Mouse (Mus musculus) NIH3T3 (cell line): ENCODE measurements around the gene Ndufc2.

Experiments used
- DNase-seq: peaks from one replicate; pipeline ENCODE4 v3.0.0-alpha.2; 2012; ENCODE audit warnings: low read depth

Gene Ndufc2

DNA sequence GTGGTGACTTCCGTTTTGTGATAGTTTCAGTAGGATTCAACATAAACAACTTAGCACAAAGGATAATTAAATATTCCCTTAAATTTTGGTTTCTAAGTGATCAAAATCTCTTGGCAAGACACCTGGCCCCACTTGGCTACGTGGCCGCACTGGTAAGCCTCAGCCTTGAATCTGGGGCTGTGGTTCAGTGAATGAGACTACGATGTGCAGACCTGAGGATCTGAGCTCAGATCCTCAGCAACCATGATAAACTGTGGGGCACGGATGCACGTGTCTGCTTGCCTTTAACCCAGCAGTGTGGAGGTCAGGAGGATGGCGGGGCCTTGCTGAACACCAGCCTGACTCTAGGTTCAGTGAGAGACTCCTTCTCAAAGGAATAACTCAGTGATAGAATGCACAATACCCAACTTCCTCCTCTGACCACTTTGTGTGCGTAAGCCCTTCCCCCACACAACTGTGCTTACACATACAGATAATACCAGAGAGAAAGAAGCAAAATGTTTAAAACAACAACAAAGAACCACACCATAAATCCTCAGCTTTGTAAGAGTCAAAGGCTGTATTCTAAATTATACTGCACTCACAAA, 12.1 kb upstream of the Ndufc2 start:
- DNase-seq: no peak

DNA sequence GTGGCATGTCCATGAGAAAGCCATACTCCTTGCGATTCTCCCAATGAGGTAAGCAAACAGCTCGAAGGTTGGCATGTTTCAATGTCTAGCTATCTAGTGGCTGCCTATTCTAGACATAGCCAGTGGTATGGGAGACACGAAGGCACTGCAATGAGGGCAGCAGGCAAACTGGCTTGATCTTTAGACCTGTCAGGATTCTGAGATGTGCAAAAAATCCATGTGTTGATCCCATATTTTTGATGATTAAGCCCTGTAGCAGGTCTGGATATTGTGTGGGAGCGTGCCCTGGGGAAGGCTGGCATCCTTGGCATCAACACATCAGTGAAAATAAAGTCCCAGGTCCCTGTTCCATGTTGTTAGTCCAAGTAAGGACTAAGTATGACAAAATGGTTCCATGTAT, 11.3 kb upstream of the Ndufc2 start:
- no peak for DNase-seq

DNA sequence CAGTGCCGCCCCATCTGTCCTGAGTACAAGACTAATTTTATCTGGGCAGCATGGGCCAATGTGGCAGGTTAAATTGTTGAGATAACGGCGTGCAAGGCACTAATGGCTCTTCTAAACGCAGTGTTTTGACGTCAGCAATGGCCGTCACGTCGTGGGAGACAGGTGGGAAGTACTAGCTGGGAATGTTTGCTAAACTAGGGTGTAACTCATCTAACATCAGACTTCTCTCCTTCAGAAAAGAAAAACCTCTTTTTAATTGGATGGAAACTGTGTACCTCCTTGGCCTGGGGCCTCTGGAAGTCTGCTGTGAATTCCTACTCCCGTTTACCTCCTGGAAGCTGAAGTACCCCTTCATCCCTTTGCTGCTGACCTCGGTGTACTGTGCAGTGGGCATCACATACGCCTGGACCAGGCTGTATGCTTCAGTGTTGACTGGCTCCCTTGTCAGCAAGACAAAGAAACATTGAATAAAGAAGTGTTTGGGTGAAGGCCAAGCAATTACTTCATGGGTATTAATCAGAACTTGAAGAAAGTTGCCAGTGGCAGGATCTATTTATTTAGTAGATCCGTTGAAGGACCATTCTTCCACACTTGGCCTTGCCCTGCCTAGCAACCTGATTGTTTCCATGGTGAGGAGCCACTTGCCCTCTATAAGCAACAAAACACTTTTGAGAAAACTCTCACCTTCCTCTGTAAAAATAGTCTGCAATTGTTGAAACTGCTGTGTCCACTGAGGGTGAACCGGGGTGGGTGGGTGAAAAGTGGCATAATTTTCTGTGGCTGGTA, 8.3 kb upstream of the Ndufc2 start:
- no peak for DNase-seq

DNA sequence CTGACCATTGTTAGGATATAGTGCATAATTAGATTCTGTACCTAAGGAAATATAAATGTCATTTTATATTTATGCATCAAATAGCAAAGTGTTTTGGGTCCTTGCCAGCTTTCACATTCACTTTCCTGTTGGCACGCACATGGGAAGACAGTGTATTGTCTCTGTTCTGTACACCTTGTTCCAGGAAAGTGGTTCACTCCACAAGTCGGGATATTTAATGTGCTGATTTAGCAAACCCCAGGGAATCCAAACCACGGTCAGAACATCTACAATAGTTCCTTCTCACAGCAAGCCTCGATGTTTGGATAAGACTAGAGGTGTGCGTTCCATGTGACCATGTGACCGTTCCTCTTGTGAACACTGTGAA, 7.7 kb upstream of the Ndufc2 start:
- DNase-seq: no peak

DNA sequence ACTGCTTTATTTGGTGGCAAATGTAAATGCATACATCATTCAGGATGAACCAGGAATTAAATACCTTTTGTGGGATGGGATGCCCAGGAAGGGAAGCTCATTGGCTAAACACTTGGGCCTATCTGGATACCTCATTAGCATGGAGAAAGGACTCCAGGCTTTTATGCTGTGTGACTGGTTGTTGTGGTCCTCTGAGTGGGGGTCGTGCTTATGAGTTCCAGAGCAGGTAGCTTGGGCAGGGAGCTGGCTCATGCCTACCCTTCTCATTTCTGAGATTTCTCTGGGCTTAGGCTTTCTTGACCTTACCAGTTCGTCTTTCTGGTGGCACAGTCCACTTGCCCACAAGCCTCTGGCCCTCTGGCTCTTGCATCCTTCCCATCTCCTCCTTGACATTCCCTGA, 5.4 kb upstream of the Ndufc2 start:
- DNase-seq: no peak

DNA sequence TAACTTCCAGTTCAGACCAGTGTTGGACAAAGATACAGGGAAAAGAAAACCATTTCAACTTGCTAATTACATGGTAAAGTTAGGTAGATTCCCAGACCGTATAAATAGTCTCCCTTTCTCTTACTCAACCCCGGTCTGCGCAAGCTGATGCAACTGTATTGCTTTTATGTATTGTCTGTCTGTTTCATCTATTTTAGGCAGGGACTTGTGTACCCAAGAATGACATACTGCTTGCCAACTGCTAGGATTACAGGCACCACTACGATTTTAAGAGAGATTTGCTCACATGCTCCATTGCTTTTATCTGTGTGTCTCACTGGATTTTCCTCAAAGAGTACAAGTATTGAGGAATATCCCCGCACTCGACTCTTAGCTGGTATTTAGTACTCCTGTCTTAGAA, 860 bp upstream of the Ndufc2 start:
- DNase-seq: no peak

DNA sequence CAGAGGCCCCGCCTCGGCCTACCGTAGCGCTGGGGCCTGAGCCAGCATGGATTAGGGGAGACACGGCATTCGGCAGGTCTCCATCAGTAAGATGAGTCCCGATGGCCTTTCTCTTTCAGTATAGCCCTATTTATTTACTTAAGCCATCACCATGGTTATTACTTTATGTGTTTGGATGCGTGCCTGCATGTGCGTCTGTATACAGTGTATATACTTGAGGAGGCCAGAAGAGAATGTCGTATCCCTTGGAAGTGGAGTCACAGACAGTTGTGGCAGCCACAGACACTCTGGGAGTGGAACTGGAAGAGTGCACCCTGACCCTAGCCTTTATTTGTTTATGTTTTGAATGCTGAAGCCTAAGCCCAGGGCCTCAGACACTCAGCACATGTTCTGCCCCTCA, 7.3 kb downstream of the Ndufc2 start:
- DNase-seq: no peak

DNA sequence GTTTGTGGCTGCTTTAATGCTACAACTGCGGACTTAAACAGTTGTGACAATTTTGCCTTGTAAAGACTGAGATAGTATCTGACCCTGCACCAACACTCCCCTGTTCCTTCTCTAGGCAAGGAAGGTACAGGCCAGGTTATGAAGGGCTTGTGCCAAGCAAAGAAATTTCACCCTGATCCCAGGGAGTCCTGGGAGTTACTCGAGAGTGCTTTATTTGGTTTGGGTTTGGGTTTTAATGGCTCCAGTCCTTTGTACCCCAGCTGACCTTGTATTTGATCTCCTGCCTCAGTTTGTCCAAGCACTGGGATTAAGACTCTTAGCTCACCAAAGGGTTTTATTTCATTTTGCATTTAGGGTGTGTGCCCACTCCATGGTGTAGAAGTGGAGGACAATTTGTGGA, 11.3 kb downstream of the Ndufc2 start:
- no peak for DNase-seq

DNA sequence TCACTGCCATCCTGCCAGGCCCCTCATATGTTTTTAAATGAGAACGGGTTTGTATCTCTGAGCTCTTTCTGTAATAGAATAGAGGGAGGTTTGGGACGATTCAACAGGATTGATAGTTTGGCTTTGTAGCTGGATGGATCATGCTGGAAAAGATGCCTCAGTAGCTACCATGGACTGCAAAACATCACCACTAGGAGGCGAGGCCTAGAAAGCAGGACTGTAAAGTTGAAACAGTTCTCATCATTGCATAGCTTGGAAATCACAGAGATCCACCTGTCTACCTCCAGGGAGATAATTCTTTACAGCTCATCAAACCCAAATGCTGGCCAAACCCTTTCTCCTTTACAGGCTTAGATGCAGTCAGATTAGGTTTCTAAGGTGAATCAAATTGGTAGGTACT, 11.8 kb downstream of the Ndufc2 start:
- peak; percentile 11 for DNase-seq

DNA sequence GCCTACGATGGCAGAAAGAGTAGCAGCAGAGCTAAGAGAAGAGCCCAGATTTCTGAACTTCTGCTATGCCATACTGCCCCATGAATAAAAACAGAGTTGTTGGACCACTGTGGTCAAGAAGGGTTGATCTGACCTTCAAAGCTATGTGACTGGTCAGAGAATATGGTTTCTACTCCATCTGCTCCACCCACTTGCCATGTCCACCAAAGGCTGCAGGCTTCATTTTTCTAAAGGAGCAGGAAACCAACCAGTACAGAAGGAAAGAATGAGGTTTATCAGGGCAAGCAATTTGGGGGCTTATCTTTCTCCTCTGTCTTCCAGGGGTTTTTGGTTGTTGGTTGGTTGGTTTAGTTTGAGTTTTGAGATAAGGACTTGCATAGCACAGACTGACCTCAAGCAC, 14.2 kb downstream of the Ndufc2 start:
- no peak for DNase-seq

DNA sequence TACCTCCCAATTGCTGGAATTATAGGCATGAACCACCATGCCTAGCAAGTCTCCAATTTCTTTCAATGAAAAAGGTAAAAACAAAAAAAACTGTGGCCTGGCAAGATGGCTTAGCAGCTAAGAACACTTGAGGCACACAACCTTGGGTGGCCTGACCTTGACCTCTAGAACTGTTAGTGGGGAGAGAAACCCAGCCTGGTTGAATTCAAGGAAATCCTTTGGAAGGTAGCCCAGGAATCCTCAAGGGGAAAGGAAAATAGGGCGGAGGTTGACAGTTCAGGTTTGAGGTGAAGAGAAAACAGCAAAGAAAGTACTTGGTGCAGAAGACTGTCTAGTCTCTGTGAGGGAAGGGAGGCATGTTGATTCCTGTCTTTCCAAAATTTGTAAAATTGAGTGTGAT, 14.6 kb downstream of the Ndufc2 start:
- DNase-seq: no peak

DNA sequence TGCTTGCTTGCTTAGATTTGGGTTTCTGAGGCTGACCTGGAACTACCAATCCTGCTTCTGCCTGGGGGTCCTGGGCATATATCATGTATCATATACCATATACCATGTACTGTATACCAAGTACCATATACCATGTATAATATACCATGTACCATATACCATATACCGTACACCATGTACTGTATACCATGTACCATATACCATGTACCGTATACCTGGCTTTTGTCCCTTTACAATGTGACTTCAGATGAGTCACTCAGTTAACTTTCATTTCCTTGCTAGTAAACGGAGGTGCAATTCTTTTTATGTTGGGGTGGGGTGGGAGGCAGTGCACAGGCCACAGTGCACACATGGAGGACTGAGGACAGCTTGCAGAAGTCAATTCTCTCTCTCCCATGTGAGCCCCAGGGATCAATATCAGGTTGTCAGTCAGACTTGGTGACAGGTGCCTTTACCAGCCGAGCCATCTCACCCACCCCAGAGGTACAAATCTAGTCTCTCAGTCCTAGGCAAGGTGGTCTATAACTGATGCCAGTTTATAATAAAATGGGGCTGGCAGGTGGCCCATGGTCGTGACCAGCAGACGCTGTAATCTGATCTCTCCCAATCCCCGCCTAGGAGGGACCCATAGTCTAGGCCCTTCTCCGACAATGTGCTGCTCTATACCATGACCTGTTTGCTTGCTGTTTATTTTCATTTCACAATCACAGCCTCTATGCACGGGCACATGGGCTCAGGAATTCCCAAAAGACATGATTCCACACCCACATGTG, 15.3 kb downstream of the Ndufc2 start:
- DNase-seq: no peak

DNA sequence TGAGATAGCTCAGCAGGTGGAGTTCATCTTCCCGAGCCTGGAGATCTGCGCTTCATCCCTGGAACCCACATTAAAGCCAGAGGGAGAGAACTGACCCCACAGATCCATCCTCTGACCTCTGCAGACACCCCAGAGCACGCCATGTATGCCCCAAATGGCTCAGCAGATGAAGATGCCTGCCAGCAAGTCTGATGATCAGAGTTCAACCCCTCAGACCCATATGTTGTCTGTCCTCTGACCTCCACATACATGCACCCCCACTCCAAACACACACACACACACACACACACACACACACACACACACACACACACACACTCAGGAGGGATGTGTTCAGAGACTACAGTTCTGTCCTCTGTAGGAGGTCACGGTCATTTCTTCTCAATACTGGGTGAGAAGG, 16.7 kb downstream of the Ndufc2 start:
- no peak for DNase-seq

DNA sequence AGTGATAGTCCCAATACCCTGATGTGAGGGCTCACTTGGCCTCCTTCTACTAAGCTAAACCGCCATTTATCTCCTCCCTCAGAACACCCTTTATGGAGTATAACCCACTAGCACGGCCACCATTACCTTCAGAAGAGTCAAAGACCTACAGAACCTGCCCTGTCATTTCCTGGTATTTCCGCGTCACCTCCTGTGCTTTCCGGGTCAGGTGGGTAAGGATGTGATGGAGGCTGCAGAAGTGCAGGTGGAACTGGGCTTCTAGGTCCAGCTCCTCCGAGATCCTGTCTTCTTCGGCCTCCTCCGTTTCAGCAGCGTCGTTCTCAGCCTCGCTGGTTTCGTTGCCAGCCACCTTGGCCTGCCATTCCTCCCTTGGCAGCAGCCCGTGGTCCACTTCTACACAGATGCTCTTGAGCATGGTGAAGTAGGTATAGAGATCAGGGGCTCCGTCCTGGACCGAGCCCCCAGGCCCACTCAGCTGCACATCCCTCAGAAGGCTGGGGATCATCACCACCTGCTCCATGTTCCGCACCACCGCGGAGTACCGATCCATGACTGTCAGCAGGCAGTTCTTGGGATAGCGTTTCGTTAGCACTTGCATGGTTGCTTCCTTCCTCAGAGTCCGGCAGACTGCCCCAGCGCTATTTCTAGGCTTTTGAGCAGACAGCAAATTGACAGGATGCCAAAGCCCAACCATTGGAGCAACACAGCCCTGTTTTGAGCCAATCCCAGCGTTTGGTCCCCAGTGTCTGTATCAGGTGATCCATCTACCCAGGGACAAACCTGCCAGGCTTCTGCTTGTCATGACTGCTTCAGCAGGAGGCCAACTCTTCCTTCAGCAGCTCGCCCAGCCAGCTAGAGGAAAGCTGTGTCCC, 17.3 kb downstream of the Ndufc2 start, which contains the start of gene Thrsp:
Thrsp (minus strand) TSS at position 825 of the 872 bp plus-strand sequence.
- no peak for DNase-seq

DNA sequence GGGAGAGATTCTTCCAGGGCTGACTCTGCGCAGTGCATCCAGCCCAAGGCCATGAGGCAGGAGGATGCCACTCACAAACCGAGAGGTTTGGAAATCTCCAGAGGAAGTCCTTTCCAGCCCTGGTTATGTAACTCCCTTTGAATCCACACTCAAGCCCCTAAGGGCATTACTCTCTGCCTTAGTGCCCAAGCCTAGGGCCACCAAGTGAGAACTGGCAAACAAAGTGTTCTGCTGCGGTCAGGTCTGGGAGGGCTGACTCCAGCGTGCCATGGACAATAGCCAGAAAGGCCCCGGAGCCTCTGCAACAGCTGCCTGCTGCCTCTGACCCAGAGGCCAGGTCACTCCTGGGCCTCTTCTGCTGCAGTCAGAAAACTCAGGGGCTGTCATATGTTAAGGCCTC, 18.9 kb downstream of the Ndufc2 start:
- DNase-seq: no peak

DNA sequence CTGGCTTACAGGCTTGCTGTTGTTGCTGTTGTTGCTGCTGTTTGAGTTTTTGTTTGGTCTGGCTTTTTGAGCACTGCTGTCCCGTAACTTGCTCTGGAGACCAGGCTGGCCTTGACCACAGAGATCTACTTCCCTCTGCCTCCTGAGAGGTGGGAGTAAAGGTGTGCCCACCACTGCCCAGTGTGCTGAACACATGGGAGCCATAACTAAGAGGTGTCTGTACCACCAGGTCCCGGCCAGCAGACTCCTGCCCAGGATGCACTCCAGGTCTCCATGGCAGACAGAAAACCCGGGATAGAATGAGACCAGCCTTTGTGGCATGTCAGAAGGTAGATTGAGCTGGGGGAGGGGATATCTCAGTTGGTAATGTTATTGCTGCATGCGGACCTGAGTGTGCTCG, 19.4 kb downstream of the Ndufc2 start:
- no peak for DNase-seq

DNA sequence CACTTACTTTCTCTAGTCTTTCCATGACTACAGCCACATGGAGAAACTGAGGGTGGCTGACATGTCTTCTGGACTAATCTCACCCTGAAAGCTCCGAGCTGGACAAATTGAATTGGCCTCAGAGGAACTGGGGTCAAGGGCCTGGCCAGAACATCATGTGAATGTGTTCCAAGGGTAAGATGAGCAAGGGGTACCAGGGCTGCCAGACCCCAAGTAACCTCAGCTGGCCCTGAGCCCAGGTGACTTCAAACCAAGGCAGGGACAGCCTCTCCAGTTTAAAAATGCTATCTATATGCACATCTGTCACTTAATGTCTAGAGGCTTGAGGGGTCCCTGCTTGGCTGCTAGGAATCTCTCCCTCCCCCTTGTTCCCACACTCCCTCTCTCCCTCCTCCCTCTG, 20.6 kb downstream of the Ndufc2 start:
- no peak for DNase-seq

DNA sequence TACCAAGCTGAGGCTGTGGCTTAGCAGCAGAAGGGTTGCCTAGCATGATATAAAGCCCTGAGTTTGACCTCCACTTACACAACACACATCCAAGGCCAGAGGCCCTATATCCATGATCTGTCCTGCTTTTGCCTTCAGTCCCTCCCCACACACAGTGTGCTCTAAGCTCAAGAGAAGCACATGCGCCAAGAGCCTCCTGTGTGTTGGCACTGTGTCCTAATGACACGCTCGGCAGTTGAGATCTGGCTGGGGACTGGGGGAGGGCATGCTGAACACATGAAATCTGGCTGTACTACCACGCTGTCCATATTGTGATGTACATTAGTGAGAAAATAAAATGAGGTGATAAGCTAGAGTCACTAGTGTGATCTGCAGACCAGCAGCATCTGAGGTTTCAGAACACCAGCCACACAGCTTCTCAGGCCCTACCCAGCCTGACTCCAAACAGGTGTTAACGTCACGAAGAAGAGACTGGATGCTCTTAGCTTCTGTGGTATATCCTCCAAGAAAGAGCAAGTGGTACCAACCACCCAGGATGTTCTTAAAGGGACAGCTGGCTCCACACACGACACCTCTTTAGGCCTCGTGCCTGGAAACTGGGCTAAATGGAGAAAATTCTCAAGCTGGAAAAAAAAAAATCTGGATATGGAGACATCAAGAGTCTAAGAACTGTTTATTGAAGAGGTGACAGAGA, 21.3 kb downstream of the Ndufc2 start:
- peak; percentile 20 for DNase-seq

DNA sequence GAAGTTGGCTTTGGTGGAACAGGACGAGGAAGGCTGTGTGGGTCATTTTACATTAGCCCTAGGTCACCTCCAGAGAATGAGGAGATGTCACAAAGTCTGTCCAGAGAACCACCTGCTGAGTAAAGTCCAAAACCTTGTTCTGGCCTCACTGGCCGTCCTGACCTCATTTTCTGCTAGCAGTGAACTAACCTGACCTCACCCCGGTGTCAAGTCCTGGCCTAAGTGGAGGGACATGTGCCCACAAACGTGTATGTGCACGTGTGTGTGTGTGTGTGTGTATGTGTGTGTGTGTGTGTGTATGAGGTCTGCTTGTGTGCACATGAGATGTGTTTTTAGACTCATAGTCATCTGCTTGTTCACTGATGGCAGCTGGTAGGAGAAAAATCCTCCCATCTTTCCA, 24.0 kb downstream of the Ndufc2 start:
- DNase-seq: no peak

DNA sequence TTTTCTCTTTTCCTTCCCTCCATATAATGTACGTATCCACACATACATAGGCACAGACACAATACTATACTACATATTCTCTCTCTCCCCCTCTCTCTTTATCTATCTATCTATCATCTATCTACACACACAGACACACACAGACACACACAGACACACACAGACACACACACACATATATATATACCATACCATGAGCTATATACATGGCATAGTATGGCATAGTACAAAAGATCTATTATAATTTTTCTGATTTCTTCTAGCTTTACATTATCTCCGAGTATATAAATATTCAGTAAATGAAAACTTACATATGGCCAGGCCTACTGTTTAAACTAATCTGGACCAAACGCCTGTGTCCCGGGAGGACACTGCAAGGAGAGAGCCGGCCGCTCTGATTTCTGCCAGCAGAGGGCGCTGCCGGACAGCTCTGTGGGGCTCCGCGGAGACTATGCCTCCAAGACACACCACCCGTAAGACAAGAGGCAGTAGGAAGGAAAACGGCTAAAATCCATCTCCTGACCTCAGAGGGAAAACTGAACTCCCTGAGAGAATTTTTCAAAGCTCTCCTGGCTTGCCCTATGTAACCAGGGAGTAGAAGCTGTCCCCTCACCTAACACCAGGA, 24.9 kb downstream of the Ndufc2 start:
- DNase-seq: peak; percentile 90

DNA sequence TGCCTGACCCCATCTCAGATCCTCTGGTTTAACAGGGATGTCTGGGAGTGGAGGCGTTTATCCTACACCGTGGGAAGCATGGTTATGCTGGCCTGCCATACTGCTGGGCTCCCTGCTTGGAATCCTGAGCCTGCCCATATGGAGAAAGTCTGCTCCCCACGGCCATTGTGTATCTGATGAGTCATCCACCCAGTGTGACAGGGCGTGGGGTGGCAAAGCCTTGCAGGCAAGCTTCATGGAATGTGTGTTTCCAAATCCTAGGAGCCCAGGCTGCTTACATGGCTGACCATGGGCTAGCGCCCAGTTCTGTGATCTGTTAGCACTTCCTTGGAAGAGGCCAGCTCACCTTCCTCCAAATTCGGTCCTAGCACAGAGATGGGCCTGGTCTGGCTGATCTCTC, 26.8 kb downstream of the Ndufc2 start:
- peak; percentile 61 for DNase-seq
